Mouse (Mus musculus) erythroblast, embryonic 14.5 days (primary cell): ENCODE results near the gene Scarb2.

Experiments
- GATA1 ChIP-seq: IDR thresholded peaks from 2 replicates; pipeline ENCODE4 v1.6.1; 2012; ENCODE audit warnings: low read length, inconsistent platforms, mixed read lengths
- TAL1 ChIP-seq: IDR thresholded peaks from 3 replicates; pipeline ENCODE4 v1.6.1; 2012; ENCODE audit warnings: low read length, inconsistent platforms, mixed read lengths

GRCm38 (mm10) chr5:92441494-92441893 is 65.1 kb downstream of the Scarb2 start:
- TF ChIP-seq GATA1 (no peak), TAL1 (no peak)
